Mouse (Mus musculus) midbrain, embryonic 10.5 days (tissue): Measurements from ENCODE around the gene Ltbp1. TPM values are rescaled to one million over a fixed set of nuclear protein-coding genes. Genes with fewer than 3 reads are reported as not detected.

Source experiments
- DNase-seq: peaks from one replicate; pipeline ENCODE4 v3.0.0-alpha.2; 2017; ENCODE audit warnings: low spot score
- H3K27ac ChIP-seq: fragments of 300-500 bp; sonication (generic); replicated peaks from 2 replicates; pipeline ENCODE4 v1.5.1; 2016; ENCODE audit warnings: mild to moderate bottlenecking
- H3K27me3 ChIP-seq: fragments of 300-500 bp; sonication (generic); 2 replicates; pipeline ENCODE4 v1.6.1; 2016; ENCODE audit warnings: low read depth, mild to moderate bottlenecking; ENCODE audit not compliant: poor library complexity, severe bottlenecking
- H3K36me3 ChIP-seq: fragments of 300-500 bp; sonication (generic); 2 replicates; pipeline ENCODE4 v1.6.1; 2016; ENCODE audit warnings: mild to moderate bottlenecking, moderate library complexity
- H3K4me1 ChIP-seq: fragments of 300-500 bp; sonication (generic); 2 replicates; pipeline ENCODE4 v1.6.1; 2016
- H3K4me3 ChIP-seq: fragments of 300-500 bp; sonication (generic); 2 replicates; pipeline ENCODE4 v1.5.1; 2016; ENCODE audit warnings: mild to moderate bottlenecking, moderate library complexity
- H3K9me3 ChIP-seq: fragments of 300-500 bp; sonication (generic); replicated peaks from 2 replicates; pipeline ENCODE4 v1.6.1; 2016; ENCODE audit warnings: mild to moderate bottlenecking
- WGBS: fragments of 180-500 bp; shearing (Covaris S2); methylation state at CpG from one replicate; pipeline ENCODE4 v1.1.7; 2016; 5-methylcytosine and 5-hydroxymethylcytosine counted together
- polyA plus RNA-seq: library from polyadenylated mRNA; unstranded; fragments of >200 nt; fragmentation: Nextera tagmentation; extraction: Ambion mirVana; gene quantifications from 2 replicates; pipeline ENCODE4 v1.2.1, GENCODE M21; 2016

The Ltbp1 gene
- polyA plus RNA-seq, 1 experiment from 2014 or later, result 5.4 TPM

DNA sequence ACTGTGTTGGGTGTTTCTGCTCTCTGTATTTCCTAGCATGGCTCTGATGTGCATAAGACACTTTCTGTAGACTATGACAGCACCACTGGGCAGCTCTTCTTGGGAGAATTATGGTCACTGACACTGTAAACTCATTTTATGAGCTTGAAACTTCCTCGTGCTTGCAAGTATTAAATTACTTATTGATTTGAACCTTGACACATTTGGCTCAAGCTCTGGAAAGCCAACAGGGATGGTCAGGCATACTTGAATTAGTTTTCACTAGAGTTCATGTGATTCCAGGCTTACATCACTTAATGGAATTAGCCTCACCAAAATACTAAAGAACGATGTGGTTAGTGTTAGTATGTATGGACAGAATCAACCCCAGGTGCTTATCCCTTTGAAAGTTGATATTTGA, 76.0 kb downstream of the Ltbp1 start:
- Histone ChIP-seq H3K4me3 (no peak overlapping the region), H3K27ac (no peak overlapping the region), H3K4me1 (peaks cover 7% of the 10 kb centered on the region), H3K9me3 (no peaks in the 10 kb centered on the region), H3K27me3 (peaks cover 18% of the 10 kb centered on the region), H3K36me3 (no peaks in the 10 kb centered on the region)
- WGBS, result 88% methylated on average over 2 of the region's 2 CpGs
- no peak for DNase-seq

DNA sequence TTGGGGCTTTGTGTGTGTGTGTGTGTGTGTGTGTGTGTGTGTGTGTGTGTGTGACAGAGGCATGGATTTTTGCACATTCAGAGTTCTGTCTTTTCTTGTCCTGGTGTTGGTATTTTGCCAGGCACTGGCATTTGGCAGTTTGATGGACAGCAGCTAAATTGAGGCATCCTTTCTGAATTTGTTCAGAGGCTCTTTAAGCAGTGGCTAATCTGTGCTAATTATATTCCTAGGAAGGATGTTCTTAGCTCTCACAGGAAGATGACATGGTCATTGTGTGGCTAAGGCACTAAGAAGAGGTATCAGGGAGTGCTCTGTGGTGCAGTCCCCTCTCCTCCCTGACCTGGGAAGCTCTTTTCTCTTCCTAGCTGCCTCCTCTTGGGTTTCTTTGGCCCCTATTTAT, 77.1 kb downstream of the Ltbp1 start:
- Histone ChIP-seq H3K9me3 (no peaks in the 10 kb centered on the region), H3K27ac (no peak overlapping the region)
- DNase-seq, result no peak

DNA sequence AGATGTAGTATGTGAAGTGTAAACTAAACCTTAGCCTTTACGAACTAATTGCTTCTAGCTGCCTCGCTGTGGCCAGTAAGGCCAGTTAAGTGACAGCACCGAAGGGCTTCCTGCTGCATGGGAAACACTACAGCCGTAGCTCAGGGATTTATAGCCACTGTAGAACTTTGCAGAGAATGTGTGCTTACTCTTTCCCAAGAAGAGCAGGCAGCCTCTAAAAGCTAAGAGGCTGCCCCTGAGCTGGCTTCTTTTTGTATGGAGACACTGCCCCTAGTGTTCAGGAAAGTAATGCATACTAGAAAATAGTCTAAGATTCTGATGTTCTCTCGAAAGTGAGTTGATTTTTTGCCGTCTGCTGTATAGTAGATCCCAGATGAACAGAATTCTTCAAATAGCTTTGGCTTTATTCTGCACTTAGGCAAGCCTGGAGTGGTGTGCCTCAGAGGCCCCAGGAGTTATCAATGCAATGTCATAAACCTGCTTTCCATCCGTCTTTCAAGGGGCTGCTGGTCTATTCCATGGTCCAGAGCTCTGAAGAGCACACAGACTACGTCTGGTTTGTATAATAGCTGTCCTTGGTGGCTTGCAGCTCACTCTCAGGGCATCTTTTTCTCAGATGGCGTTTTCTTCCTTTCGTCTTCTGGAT, 82.1 kb downstream of the Ltbp1 start:
- Histone ChIP-seq H3K4me3 (no peak overlapping the region), H3K27ac (no peak overlapping the region), H3K36me3 (no peaks in the 10 kb centered on the region), H3K4me1 (peaks cover 3% of the 10 kb centered on the region), H3K27me3 (no peaks in the 10 kb centered on the region), H3K9me3 (no peaks in the 10 kb centered on the region)
- 60% methylated on average over 10 of the region's 10 CpGs for WGBS
- no peak for DNase-seq

More for the DNA sequence above, 77.1 kb downstream of the Ltbp1 start:
- Histone ChIP-seq H3K4me3 (no peak overlapping the region), H3K36me3 (no peaks in the 10 kb centered on the region), H3K27me3 (peaks cover 10% of the 10 kb centered on the region; the same call in 1 of the 2 replicates), H3K4me1 (peaks cover 7% of the 10 kb centered on the region)

DNA sequence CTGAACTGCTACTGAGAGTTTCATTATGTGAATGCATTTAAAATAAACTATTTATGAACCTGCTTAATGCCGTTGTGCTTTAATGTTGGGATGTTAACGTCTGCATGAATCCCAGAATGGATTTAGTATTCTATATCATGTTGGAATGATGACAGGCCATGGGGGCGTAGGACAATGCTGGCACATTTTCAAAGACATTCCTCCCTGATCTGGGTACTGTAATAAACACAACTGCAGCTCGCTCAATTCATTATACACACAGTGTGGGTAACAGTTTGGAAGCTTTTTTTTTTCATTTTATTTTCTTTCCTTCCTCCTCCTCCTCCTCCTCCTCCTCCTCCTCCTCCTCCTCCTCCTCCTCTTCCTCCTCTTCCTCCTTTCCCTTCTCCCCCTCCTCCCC, 82.9 kb downstream of the Ltbp1 start:
- Histone ChIP-seq H3K4me3 (no peak overlapping the region), H3K4me1 (no peaks in the 10 kb centered on the region; the same call in 1 of the 2 replicates), H3K27ac (no peak overlapping the region), H3K36me3 (no peaks in the 10 kb centered on the region), H3K27me3 (no peaks in the 10 kb centered on the region), H3K9me3 (no peaks in the 10 kb centered on the region)
- DNase-seq, result no peak
- 93% methylated on average over 4 of the region's 4 CpGs for WGBS

GRCm38 (mm10) chr17:75088727-75089126, 83.4 kb downstream of the Ltbp1 start:
- no peak overlapping the region for H3K4me3 ChIP-seq
- H3K9me3 ChIP-seq, result no peaks in the 10 kb centered on the region
- H3K4me1 ChIP-seq, result no peaks in the 10 kb centered on the region; the same call in 1 of the 2 replicates
- no peaks in the 10 kb centered on the region for H3K27me3 ChIP-seq
- no peak overlapping the region for H3K27ac ChIP-seq
- WGBS, result 89% methylated on average over 11 of the region's 11 CpGs
- no peaks in the 10 kb centered on the region for H3K36me3 ChIP-seq
- no peak for DNase-seq

- no peaks in the 10 kb centered on the region for H3K9me3 ChIP-seq
- no peak for DNase-seq
- no peak overlapping the region for H3K4me3 ChIP-seq
- peaks cover 6% of the 10 kb centered on the region; the same call in 1 of the 2 replicates for H3K27me3 ChIP-seq
- 77% methylated on average over 6 of the region's 6 CpGs for whole genome bisulfite sequencing
- H3K36me3 ChIP-seq, result no peaks in the 10 kb centered on the region
- H3K4me1 ChIP-seq, result no peaks in the 10 kb centered on the region; the same call in 1 of the 2 replicates
- no peak overlapping the region for H3K27ac ChIP-seq
These were observed 85.2 kb downstream of the Ltbp1 start for GRCm38 (mm10) chr17:75090556-75090955.

- Histone ChIP-seq H3K4me3 (no peak overlapping the region), H3K4me1 (peaks cover 14% of the 10 kb centered on the region), H3K36me3 (no peaks in the 10 kb centered on the region), H3K27ac (no peak overlapping the region), H3K27me3 (peaks cover 7% of the 10 kb centered on the region), H3K9me3 (no peaks in the 10 kb centered on the region)
- 95% methylated on average over 3 of the region's 3 CpGs for WGBS
- DNase-seq, result no peak
These were observed 88.2 kb downstream of the Ltbp1 start for GRCm38 (mm10) chr17:75093563-75093962.

DNA sequence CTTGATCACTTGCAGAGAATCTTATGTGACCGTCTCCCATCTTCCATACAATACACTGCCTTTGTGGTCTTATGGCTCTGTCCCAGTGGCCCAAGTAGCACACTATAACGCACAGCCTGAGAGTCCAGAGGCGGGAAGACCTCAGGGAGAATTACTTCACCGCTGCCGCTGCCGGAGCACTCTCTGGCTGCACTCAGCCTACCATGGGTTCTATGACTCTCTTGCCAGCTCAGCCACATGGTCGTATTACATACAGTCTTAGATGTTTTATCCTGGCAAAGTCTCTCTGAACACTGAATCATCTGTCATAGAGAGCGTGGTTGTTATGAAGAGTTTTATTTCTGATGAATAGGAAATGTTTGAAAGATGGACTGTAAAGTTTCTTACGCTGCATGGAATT, 89.2 kb downstream of the Ltbp1 start:
- Histone ChIP-seq H3K4me3 (no peak overlapping the region), H3K9me3 (no peaks in the 10 kb centered on the region), H3K27ac (no peak overlapping the region), H3K4me1 (peaks cover 14% of the 10 kb centered on the region), H3K27me3 (peaks cover 17% of the 10 kb centered on the region), H3K36me3 (no peaks in the 10 kb centered on the region)
- WGBS, result 93% methylated on average over 9 of the region's 9 CpGs
- no peak for DNase-seq

DNA sequence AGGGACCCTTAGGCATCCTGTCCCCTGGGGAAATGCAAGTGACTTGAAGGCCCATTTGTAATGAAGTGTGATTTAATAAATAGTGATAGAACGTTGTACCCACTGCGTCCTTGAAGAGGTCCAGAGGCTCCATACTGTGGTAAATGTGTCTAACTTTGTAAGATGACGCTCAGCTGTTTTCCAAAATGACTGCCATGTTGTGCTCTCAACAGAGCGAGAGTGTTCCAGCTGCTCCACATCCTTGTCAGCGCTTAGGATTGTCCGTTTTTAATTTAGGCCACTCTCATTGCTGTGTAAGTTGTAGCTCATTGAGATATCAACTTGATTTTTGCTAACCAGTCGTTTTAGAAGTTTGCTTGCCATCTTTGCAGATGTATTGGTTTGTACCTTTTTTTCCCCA, 91.4 kb downstream of the Ltbp1 start:
- 77% methylated on average over 7 of the region's 7 CpGs for WGBS
- H3K27ac ChIP-seq, result no peak overlapping the region
- peaks cover 17% of the 10 kb centered on the region for H3K4me1 ChIP-seq
- H3K9me3 ChIP-seq, result no peaks in the 10 kb centered on the region
- no peak overlapping the region for H3K4me3 ChIP-seq
- H3K27me3 ChIP-seq, result peaks cover 20% of the 10 kb centered on the region
- no peaks in the 10 kb centered on the region for H3K36me3 ChIP-seq
- no peak for DNase-seq

DNA sequence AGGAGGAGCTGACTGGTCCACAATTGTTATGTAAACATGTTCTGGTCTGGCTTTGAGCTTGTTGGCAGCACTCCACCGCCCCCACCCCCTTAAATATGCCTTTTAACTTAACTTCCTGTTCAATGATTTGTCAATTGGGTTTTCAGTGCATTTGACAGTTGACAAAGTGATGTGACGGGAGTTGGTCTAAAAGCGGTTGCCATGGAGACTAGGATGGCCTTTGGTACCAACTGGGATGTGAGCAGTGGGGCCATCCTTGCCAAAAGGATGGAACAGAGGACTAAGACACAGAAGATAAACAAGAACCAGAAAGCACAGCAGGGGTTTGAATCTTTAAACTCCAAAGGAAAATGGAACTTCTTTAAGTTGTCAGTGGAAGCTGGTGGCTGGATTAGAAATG, 92.0 kb downstream of the Ltbp1 start:
- H3K27ac ChIP-seq, result no peak overlapping the region
- peak; percentile 22 for DNase-seq
- peaks cover 20% of the 10 kb centered on the region for H3K27me3 ChIP-seq
- 47% methylated on average over 3 of the region's 3 CpGs for WGBS
- no peaks in the 10 kb centered on the region for H3K9me3 ChIP-seq
- peaks cover 17% of the 10 kb centered on the region for H3K4me1 ChIP-seq
- no peaks in the 10 kb centered on the region for H3K36me3 ChIP-seq
- no peak overlapping the region for H3K4me3 ChIP-seq

DNA sequence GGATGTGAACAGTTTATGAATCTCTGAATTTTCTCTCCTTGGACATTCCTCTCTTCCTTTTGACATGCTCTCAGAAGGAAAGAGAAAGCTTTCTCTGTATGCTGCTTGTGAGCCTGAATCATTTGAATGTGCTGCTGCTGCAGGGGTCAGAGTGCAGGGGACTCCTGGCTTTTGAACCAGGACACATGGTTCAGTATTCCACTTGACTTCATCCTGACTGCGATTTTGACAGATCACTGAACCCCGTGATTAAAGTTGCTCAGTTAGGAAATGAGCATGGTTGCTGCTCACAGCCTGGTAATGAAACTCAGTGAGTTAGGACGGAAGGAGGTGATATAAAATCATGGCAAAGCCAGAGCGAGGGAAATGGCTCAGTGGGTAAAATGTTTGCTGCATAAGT, 95.8 kb downstream of the Ltbp1 start:
- no peak overlapping the region for H3K27ac ChIP-seq
- WGBS, result 70% methylated on average over 4 of the region's 4 CpGs

DNA sequence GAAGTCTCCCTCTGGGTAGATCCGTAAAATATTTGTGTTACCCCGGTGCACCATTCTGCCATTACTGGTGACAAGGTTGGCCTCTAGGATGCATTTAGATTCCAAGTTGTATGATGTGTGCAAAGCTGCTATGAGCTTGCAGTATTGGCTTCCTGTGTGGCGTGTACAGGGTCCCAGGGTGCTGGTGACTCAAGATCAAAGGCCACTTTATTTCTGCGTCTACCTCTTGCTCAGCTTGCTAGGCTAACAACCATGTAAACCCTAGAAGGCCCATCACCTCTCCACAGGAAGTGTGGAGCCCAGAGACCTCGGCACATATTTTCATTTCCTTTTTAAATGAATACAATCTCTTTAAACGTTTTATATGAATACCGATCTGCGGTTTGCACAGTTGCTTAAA, 96.6 kb downstream of the Ltbp1 start:
- Histone ChIP-seq H3K4me3 (no peak overlapping the region), H3K36me3 (no peaks in the 10 kb centered on the region), H3K9me3 (no peaks in the 10 kb centered on the region), H3K27ac (no peak overlapping the region), H3K27me3 (peaks cover 15% of the 10 kb centered on the region), H3K4me1 (peaks cover 11% of the 10 kb centered on the region)
- 88% methylated on average over 8 of the region's 8 CpGs for WGBS
- no peak for DNase-seq

More for the DNA sequence above, 95.8 kb downstream of the Ltbp1 start:
- no peaks in the 10 kb centered on the region for H3K9me3 ChIP-seq
- H3K4me1 ChIP-seq, result peaks cover 17% of the 10 kb centered on the region
- no peak for DNase-seq
- peaks cover 15% of the 10 kb centered on the region for H3K27me3 ChIP-seq
- no peak overlapping the region for H3K4me3 ChIP-seq
- H3K36me3 ChIP-seq, result no peaks in the 10 kb centered on the region

DNA sequence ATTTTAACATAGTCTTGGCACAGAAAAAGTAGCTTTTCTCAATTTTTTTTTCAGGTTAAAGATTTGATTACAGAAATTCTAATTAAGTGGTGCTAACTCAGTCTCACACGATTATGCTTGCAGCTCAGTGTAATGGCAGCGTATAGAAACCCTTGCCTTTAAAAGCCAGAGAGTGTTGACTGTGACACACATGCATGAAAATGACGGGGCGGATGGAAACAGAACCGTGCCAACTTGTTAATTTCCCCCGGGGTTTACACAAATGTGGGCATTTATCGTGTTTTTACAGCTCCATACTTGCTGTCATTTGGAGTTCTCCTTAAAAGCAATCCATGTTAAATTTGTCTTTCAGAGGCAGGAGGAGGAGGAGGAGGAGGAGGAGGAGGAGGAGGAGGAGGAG, 102.0 kb downstream of the Ltbp1 start:
- Histone ChIP-seq H3K4me3 (no peak overlapping the region), H3K9me3 (no peaks in the 10 kb centered on the region), H3K36me3 (no peaks in the 10 kb centered on the region), H3K4me1 (no peaks in the 10 kb centered on the region), H3K27me3 (no peaks in the 10 kb centered on the region), H3K27ac (no peak overlapping the region)
- DNase-seq, result no peak
- WGBS, result 89% methylated on average over 7 of the region's 7 CpGs

- H3K27ac ChIP-seq, result no peak overlapping the region
- no peaks in the 10 kb centered on the region for H3K27me3 ChIP-seq
- no peak for DNase-seq
- no peaks in the 10 kb centered on the region for H3K36me3 ChIP-seq
- H3K4me1 ChIP-seq, result no peaks in the 10 kb centered on the region
- 69% methylated on average over 5 of the region's 5 CpGs for WGBS
- no peaks in the 10 kb centered on the region for H3K9me3 ChIP-seq
- no peak overlapping the region for H3K4me3 ChIP-seq
These were observed 102.5 kb downstream of the Ltbp1 start for GRCm38 (mm10) chr17:75107879-75108278.
